Mouse (Mus musculus) thymus, postnatal 10 days (tissue): ENCODE results near the gene Cyp2a12.
"Not testable (repeated sequence)": the region's sequence is repeated elsewhere in the genome, so short reads cannot be mapped to it uniquely, and the experiment has no call there.

Experiments used
- DNase-seq, 2 experiments: peaks; one replicate each; pipeline ENCODE4 v3.0.0; 2021; ENCODE audit warnings: low spot score in 2 of 2

Gene Cyp2a12

GRCm38 (mm10) chr7:27028789-27029188, at the start of gene Cyp2a12:
Gene Cyp2a12, plus strand, starts transcription at chr7:27029081.
- DNase-seq = no peak

DNA sequence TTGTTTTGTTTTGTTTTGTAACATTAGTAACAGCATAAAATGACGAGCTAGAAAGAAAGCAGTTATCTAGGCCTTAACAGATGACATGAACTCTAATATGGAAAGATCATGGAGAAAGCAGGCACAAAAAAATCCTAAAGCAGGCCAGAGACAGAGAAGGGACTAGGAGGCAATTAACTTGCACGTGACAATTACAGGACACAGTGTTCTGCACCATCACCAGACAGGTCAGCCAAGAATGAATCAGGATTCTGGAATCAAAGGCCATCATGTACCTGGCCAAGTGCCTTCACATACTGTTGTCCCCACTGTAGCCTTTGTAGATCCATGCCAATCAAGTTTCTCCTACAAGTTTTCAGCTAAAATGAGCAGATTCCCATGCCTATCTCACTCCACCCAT, 47.4 kb upstream of the Cyp2a12 start:
- not testable (repeated sequence) for DNase-seq

GRCm38 (mm10) chr7:26981937-26982336, 46.9 kb upstream of the Cyp2a12 start:
- DNase-seq = not testable (repeated sequence)

DNA sequence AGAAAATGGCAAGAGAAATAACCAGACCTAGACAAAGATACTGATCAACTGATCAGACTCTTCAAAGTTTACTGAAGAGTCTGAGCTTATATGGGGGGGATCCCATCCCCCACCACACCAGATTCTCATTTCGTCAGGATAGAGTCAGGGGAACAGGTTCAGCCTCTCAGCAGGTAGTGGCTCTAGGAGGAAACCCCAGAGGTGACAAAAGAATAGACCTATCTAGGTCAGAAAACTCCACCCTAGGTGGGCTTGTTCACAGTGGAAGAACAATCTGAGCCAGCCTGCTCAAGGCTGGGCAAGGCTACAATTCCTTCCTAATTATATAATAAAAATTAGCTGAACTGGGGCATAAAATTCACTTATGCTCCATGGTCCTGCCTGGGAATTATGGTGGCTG, 46.3 kb upstream of the Cyp2a12 start:
- DNase-seq = no peak

DNA sequence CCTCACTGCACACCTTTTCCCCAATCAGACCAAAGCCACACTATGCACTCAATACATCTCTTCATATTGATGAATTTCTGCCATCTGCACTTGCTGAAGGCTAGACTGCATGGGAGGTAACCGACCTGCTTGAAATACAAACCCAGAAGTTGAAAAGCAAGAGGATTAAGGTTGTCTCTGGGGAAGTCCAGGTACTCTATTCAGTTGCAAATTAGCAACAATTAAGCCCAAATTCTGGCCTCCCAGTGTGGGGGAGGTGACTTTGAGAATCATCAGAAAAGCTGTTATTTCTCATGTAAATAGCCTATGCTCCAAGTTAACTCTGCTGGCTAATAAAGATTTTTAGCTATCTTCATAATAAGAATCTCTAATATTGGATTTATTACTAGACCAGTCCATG, 45.7 kb upstream of the Cyp2a12 start:
- not testable (repeated sequence) for DNase-seq

DNA sequence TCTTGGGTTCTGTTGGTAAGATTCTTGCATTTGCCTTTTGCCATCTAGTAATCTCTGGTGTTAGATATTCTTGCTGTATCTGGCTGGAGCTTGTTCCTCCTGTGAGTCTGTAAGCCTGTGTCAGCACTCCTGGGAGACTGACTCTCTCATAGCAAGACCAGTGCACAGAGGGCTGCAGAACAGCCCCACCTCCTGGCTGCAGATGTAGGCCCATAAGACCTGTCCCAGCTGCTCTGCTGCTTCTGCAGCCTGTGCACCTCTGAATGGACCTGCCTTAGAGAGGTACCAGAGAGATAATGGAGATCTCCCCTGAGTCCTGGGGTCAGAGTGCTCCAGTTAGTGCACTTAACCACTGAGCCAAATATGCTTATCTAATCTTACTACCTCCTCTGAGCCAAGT, 2.3 kb upstream of the Cyp2a12 start:
- not testable (repeated sequence) for DNase-seq

DNA sequence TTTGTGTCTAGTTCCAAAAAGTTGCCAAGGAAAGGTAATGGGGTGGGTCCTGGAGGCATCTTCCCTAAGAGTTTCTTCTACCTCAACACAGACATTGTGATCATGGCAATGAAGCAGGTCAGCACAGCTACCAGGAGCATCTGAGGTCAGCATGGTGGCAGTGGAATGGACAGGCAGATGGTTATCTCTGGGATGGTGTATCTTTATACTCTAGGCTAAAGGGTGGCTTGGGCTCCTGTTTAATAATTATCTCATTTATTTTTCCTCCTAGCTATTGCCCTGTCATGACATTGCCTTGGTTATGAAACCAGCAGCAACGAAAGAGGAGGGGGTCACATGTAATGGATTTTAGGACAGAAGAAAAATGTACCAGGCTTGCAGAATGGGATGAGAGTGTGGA, 20.0 kb downstream of the Cyp2a12 start:
- not testable (repeated sequence) for DNase-seq

- DNase-seq = not testable (repeated sequence)
Observed at GRCm38 (mm10) chr7:27059333-27059732, 30.5 kb downstream of the Cyp2a12 start.

DNA sequence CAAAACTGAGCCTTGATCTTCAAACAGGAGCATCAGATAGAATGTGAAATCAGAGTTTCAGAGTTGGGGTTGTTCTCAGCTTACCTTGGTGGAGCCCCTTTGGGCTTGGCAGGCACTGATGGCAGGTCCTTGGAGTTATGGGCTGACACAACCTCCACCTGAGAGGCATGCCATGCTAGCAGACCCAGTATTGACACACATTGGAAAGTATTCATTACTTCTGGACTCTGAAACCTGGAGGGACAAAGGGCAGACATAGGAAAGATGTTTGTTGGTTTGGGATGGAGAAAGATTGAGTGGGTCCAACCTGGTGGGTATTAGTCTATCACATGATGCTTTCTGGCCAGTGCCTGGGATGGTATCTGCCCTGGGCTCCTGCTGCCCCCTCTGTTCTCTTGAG, 31.0 kb downstream of the Cyp2a12 start:
- DNase-seq = not testable (repeated sequence)

- DNase-seq = no peak
Observed at GRCm38 (mm10) chr7:27078641-27079040, 49.8 kb downstream of the Cyp2a12 start.

DNA sequence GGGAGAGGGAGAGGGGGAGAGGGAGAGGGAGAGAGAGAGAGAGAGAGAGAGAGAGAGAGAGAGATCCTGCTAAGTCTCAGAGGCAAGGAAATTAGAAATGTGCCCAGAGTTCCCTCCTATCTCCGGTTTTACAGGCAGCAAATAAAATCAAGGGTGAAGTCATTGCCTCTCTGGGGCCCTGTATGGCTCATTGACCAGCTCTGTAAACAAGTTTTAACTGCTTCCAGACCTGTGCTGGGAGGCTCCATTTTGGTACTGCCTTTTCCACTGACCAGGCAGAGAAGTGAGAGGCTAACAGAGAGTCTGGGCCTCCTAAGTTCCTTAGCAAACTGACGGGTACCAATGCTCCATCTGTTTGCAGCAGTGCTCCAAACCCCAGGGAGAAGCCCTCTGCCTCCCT, 52.7 kb downstream of the Cyp2a12 start:
- no peak for DNase-seq
